Mouse (Mus musculus): ENCODE results near the gene Atf4. TPM values are rescaled to one million over a fixed set of nuclear protein-coding genes. Genes with fewer than 3 reads are reported as not detected.

Atf4 gene
- polyA plus RNA-seq, 1 experiment from 2014 or later, result 150 TPM

DNA sequence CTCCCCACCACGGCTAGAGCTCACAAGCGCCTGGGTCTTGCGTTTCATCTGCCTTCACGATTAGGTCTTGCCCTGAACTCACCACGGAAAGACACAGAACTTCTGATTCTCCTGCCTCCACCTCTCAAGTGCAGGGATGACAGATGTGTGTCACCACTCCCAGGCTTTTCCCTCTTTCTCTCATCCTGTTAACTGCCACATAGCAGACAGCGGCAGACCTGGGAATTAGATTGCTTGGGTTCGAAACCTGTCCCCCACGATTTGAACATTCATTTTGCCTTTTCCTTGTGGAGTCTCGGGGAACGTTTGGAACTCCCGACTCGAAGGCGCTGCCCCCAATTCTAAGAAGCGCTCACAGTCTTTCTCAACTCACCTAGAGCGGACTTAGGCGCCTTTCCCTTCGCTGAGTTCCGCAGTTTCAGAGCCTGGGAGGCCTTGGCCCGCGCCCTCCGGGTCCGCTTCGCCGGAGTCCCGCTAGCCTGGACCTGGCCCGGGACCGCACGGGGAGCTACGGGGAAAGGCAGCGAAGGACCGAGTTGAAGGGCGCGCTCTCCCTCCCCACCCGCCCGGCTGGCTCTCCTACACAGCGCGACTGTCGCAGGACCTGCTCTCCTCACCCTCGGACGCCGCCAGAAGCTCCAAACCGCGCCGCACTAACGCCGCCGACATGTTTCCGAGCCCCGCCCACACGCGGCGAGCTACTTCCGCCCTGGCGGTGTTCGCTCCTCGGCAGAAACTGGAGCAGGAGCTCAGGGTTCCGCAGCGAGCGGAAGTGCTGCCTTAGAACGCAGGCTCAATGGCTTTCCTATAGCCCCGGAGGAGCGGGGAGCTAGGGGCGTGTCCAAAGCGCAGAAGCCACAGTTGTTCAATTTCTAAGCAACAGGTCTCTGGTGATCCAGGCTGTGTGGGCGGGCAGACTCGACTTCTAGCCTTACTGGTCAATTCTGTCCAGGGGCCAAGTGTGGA, 8.9 kb downstream of the Atf4 start, which contains the start of gene Rps19bp1:
Gene Rps19bp1, minus strand, starts transcription at position 706 of the 966 bp plus-strand sequence.
- H3K4me2 ChIP-seq (ENCODE audit: low read depth, low read length), result peak within 1 kb of the TSS; percentile 93
- peaks cover 13% of the 10 kb centered on the region for H3K4me1 ChIP-seq (ENCODE audit: control insufficient read depth, insufficient read depth, low read length)
- H3K9ac ChIP-seq (ENCODE audit: low read length), result peak within 1 kb of the TSS; percentile 91
- no peaks in the 10 kb centered on the region; the same call in none of the 2 replicates for H3K36me3 ChIP-seq (ENCODE audit: control insufficient read depth, insufficient read depth, low read length)
- peak; percentile 93 for ATAC-seq (ENCODE audit: insufficient read depth, low FRiP score)
- peak within 1 kb of the TSS; percentile 97 for H3K4me3 ChIP-seq (replicated peaks; ENCODE audit: low read length)
- 1% methylated on average over 66 of the region's 66 CpGs for WGBS
- no peaks in the 10 kb centered on the region for H3K9me3 ChIP-seq (replicated peaks; ENCODE audit: control insufficient read depth, low read length)
- peak within 1 kb of the TSS; percentile 59; the same call in 1 of the 2 replicates for H3K27ac ChIP-seq (ENCODE audit: low read length)
- no peaks in the 10 kb centered on the region for H3K27me3 ChIP-seq (ENCODE audit: control insufficient read depth, insufficient read depth, low read length)

DNA sequence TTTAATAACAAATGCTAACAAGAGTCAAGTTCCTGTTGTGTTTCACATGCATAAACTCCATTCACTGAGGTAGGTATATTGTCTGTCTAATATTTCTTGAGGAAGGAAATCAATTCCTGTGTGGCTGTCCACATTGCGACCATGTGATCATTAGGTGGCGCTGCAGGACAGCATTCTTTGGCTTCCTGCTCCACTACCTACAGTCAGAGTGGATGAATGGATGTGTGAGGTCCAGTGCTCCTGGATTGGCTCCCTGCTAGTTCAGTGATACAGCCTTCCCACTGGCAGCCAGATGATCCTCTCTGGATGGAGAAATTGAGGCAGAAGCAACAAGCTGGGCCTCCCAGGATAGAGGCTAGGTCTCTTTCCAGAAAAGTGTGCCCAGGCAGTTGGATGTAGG, 11.3 kb downstream of the Atf4 start:
- H3K36me3 ChIP-seq (ENCODE audit: control insufficient read depth, insufficient read depth, low read length), result no peaks in the 10 kb centered on the region
- H3K9me3 ChIP-seq (replicated peaks; ENCODE audit: control insufficient read depth, low read length), result 0 out of 2 replicates have a peak, but pooled peaks cover 9% of the 10 kb centered on the region
- no peak overlapping the region for H3K4me2 ChIP-seq (ENCODE audit: low read depth, low read length)
- no peak for ATAC-seq (ENCODE audit: insufficient read depth, low FRiP score)
- H3K9ac ChIP-seq (ENCODE audit: low read length), result no peak overlapping the region
- no peak overlapping the region for H3K27ac ChIP-seq (ENCODE audit: low read length)
- WGBS, result 1% methylated on average over 2 of the region's 2 CpGs
- H3K27me3 ChIP-seq (ENCODE audit: control insufficient read depth, insufficient read depth, low read length), result no peaks in the 10 kb centered on the region
- H3K4me3 ChIP-seq (replicated peaks; ENCODE audit: low read length), result no peak overlapping the region
- H3K4me1 ChIP-seq (ENCODE audit: control insufficient read depth, insufficient read depth, low read length), result peaks cover 10% of the 10 kb centered on the region

DNA sequence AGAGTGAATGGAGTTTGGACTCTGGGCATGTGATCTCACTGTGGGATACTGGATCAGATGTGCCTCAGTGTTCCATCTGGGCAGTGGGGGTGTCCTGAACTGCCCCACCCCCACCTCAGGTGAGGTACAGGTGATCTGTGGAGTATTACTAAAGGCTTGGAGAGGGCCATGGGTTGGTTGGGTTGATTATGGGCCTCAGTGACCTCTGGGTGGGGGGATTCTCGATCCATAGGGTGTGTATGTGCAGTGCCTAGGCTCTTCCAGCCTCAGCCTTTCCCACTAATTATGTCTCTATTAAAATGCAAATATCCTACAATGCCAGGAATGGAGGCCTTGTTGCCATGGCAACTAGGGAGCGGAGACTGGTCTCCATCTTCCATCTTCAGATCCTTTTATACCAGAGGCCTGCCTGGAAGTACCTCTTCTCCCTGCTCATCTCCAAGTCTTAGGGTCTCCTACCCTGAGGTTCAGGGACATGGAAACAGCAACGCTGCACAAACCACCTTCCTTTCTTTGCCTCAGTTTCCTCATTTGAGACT, 16.9 kb downstream of the Atf4 start:
- H3K36me3 ChIP-seq (ENCODE audit: control insufficient read depth, insufficient read depth, low read length), result no peaks in the 10 kb centered on the region
- H3K9ac ChIP-seq (ENCODE audit: low read length), result no peak overlapping the region
- no peaks in the 10 kb centered on the region for H3K27me3 ChIP-seq (ENCODE audit: control insufficient read depth, insufficient read depth, low read length)
- no peak overlapping the region for H3K27ac ChIP-seq (ENCODE audit: low read length)
- 79% methylated on average over 3 of the region's 3 CpGs for WGBS
- no peak for ATAC-seq (ENCODE audit: insufficient read depth, low FRiP score)
- H3K4me3 ChIP-seq (replicated peaks; ENCODE audit: low read length), result no peak overlapping the region
- H3K9me3 ChIP-seq (replicated peaks; ENCODE audit: control insufficient read depth, low read length), result 0 out of 2 replicates have a peak, but pooled peaks cover 9% of the 10 kb centered on the region
- H3K4me2 ChIP-seq (ENCODE audit: low read depth, low read length), result no peak overlapping the region
- H3K4me1 ChIP-seq (ENCODE audit: control insufficient read depth, insufficient read depth, low read length), result no peaks in the 10 kb centered on the region

DNA sequence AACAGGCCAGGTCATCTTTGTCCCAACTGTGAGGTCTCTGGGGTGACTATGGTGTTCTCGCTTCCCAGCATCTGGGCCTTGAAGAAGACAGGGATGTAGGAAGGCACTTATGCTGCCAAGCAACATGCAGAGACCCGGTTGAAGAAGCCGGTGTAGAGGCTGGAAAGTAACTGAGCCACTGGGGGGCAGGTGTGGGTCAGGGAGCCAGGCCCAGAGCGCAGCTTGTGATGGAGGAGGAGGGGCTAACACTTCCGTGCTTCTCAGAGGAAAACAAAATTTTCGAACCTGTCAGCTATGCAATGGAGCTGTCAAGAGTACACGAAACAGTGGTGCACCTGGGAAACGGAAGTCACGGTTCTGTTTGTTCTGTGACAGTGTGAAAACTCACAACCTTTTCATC, 22.1 kb downstream of the Atf4 start:
- Histone ChIP-seq H3K4me2 (ENCODE audit: low read depth, low read length) (no peak overlapping the region), H3K9me3 (replicated peaks; ENCODE audit: control insufficient read depth, low read length) (no peaks in the 10 kb centered on the region), H3K4me3 (replicated peaks; ENCODE audit: low read length) (no peak overlapping the region), H3K9ac (ENCODE audit: low read length) (no peak overlapping the region), H3K4me1 (ENCODE audit: control insufficient read depth, insufficient read depth, low read length) (no peaks in the 10 kb centered on the region), H3K27me3 (ENCODE audit: control insufficient read depth, insufficient read depth, low read length) (no peaks in the 10 kb centered on the region), H3K36me3 (ENCODE audit: control insufficient read depth, insufficient read depth, low read length) (no peaks in the 10 kb centered on the region), H3K27ac (ENCODE audit: low read length) (no peak overlapping the region)
- no peak for ATAC-seq (ENCODE audit: insufficient read depth, low FRiP score)
- 40% methylated on average over 9 of the region's 9 CpGs for WGBS

DNA sequence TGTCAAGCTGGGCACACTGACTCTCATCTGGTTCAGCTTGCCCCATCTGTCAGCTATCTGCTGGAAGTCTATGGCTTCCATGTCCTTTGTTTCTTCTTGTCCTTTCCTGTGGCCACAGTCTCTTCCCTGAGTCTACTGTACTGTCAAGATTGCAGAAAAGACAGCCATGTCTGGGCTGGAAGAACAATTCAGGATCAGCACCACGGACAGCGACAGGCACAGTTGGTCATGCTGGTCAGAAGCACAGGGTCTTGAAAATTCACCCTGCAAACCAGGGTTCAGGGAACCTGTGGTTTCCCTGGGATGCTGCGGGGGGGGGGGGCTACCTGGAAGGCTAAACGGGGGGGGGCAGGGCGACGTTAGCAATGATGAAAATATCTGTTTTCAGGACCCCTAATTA, 22.6 kb downstream of the Atf4 start:
- Histone ChIP-seq H3K4me2 (ENCODE audit: low read depth, low read length) (no peak overlapping the region), H3K27ac (ENCODE audit: low read length) (no peak overlapping the region)
- WGBS, result 0% methylated on average over 6 of the region's 6 CpGs

DNA sequence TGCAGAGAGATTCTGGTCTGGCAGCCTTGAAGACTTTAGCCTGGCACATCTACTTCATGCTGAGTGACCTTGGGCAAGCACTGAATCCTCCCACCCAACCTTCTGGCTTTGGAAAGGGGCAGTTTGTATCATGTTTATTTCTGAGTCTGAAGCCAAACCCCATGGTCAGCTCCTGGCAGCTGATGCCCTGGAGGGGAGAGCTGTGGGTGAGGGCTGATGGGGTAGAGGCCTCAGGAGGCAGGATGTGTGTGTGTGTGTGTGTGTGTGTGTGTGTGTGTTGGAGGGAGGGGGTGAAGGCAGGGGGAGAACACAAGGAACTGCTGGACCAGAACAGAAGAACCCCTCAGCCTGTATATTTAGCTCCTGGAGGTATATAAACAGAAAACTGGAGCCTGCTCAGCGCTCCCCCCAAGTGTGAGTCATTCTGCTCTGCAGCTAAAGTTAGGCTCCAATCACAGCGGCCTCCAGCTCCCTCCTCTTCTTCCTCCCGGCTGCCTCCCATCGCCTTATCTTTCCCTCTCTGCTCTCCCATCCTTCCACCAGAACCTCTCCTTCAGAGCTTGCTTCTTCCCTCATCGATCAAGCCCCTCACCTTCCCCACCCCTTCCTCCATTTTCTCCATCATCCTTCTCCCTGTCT, 23.3 kb downstream of the Atf4 start:
- Histone ChIP-seq H3K27me3 (ENCODE audit: control insufficient read depth, insufficient read depth, low read length) (peaks cover 2% of the 10 kb centered on the region; the same call in 1 of the 2 replicates), H3K4me3 (replicated peaks; ENCODE audit: low read length) (no peak overlapping the region), H3K27ac (ENCODE audit: low read length) (no peak overlapping the region), H3K9me3 (replicated peaks; ENCODE audit: control insufficient read depth, low read length) (no peaks in the 10 kb centered on the region), H3K4me2 (ENCODE audit: low read depth, low read length) (no peak overlapping the region), H3K36me3 (ENCODE audit: control insufficient read depth, insufficient read depth, low read length) (no peaks in the 10 kb centered on the region), H3K4me1 (ENCODE audit: control insufficient read depth, insufficient read depth, low read length) (no peaks in the 10 kb centered on the region), H3K9ac (ENCODE audit: low read length) (no peak overlapping the region)
- ATAC-seq (ENCODE audit: insufficient read depth, low FRiP score), result no peak
- 60% methylated on average over 5 of the region's 5 CpGs for WGBS

More for the DNA sequence above, 22.6 kb downstream of the Atf4 start:
- no peak overlapping the region for H3K4me3 ChIP-seq (replicated peaks; ENCODE audit: low read length)
- no peaks in the 10 kb centered on the region for H3K36me3 ChIP-seq (ENCODE audit: control insufficient read depth, insufficient read depth, low read length)
- ATAC-seq (ENCODE audit: insufficient read depth, low FRiP score), result no peak
- H3K9me3 ChIP-seq (replicated peaks; ENCODE audit: control insufficient read depth, low read length), result no peaks in the 10 kb centered on the region
- H3K27me3 ChIP-seq (ENCODE audit: control insufficient read depth, insufficient read depth, low read length), result no peaks in the 10 kb centered on the region
- H3K9ac ChIP-seq (ENCODE audit: low read length), result no peak overlapping the region
- H3K4me1 ChIP-seq (ENCODE audit: control insufficient read depth, insufficient read depth, low read length), result no peaks in the 10 kb centered on the region

DNA sequence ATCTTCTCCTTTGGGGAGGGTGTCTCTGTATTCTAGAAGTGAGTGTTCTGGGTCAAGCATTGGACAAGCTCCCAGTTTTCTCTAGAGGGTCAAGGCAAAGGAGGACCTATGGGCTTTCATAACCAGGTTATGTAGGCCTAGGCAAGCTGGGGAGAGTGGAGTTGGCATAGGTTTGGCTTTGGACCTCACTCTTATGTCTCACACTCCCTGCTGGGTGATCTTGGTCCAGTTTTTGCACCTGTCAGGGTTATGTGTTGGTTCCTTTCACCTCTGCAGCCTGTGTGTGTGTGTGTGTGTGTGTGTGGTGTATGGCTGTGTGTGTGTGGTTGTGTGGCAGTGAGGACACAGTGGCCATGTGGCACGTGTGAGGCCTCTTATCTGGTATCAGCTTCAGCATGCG, 24.1 kb downstream of the Atf4 start:
- no peak for ATAC-seq (ENCODE audit: insufficient read depth, low FRiP score)
- no peak overlapping the region for H3K4me3 ChIP-seq (replicated peaks; ENCODE audit: low read length)
- H3K4me1 ChIP-seq (ENCODE audit: control insufficient read depth, insufficient read depth, low read length), result no peaks in the 10 kb centered on the region
- H3K27ac ChIP-seq (ENCODE audit: low read length), result no peak overlapping the region
- H3K36me3 ChIP-seq (ENCODE audit: control insufficient read depth, insufficient read depth, low read length), result no peaks in the 10 kb centered on the region
- no peaks in the 10 kb centered on the region for H3K9me3 ChIP-seq (replicated peaks; ENCODE audit: control insufficient read depth, low read length)
- 78% methylated on average over 2 of the region's 2 CpGs for whole genome bisulfite sequencing
- no peak overlapping the region for H3K9ac ChIP-seq (ENCODE audit: low read length)
- H3K4me2 ChIP-seq (ENCODE audit: low read depth, low read length), result no peak overlapping the region
- peaks cover 4% of the 10 kb centered on the region; the same call in 1 of the 2 replicates for H3K27me3 ChIP-seq (ENCODE audit: control insufficient read depth, insufficient read depth, low read length)

DNA sequence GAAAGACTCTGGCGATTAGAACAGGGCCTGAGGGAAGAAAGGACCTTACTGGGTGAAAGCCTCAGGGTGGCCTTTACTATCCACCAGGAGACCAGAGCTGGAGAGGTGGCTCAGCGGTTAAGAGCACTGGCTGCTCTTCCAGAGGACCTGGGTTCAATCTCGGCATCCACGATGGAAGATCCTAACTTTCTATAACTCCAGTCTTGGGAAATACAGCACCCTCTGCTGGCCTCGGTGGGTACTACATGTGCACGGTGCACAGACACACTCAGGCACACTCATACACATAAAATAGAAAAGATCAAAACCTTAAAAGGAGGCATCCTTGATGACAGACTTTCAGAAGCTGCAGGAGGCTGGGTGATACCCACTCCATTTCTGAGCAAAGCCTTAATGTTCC, 25.7 kb downstream of the Atf4 start:
- H3K9me3 ChIP-seq (replicated peaks; ENCODE audit: control insufficient read depth, low read length), result no peaks in the 10 kb centered on the region
- H3K9ac ChIP-seq (ENCODE audit: low read length), result no peak overlapping the region
- no peaks in the 10 kb centered on the region for H3K36me3 ChIP-seq (ENCODE audit: control insufficient read depth, insufficient read depth, low read length)
- no peak overlapping the region for H3K27ac ChIP-seq (ENCODE audit: low read length)
- H3K27me3 ChIP-seq (ENCODE audit: control insufficient read depth, insufficient read depth, low read length), result peaks cover 14% of the 10 kb centered on the region
- H3K4me3 ChIP-seq (replicated peaks; ENCODE audit: low read length), result no peak overlapping the region
- WGBS, result 26% methylated on average over 6 of the region's 6 CpGs
- H3K4me1 ChIP-seq (ENCODE audit: control insufficient read depth, insufficient read depth, low read length), result no peaks in the 10 kb centered on the region
- no peak for ATAC-seq (ENCODE audit: insufficient read depth, low FRiP score)
- no peak overlapping the region for H3K4me2 ChIP-seq (ENCODE audit: low read depth, low read length)
